Mouse (Mus musculus): ENCODE data around the gene Camta1.

DNA sequence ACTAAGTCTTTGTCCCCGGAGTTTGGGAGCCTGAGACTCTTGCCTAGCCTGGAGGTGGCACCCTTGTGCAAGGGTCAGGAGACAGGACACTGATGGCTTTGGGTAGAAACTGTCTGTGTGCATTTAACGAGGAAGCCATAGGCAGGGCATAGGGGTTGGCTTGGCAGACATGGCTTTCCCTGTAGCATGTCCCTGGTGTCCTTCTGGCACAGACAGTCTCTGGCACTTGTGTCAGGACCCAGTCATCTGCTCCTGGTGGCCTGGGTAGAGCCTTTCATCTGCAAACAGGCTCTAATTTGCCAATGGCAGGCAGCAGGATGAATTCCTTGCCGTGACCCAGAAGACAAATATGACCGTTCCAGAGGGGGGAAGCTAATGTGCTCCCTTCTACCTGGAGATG lies 700.7 kb downstream of the Camta1 start:
- TF ChIP-seq CTCF (IDR thresholded peaks at IDR 0.05; ENCODE audit: low read depth) (no peak), EP300 (IDR thresholded peaks at IDR 0.05; ENCODE audit: low read depth) (no peak)
